Mouse (Mus musculus) ovary, adult 18-20 months (tissue): ENCODE measurements at regions not wholly inside any gene's neighbourhood (a gene's known extent, or its start where the extent isn't known, plus 50 kb on each side); places are given as distances from the start of the nearest gene placed in this dataset.
"Not testable (repeated sequence)": the region's sequence is repeated elsewhere in the genome, so short reads cannot be mapped to it uniquely, and the experiment has no call there.

Source experiments
- DNase-seq: peaks from one replicate; pipeline ENCODE4 v3.0.0; 2022; ENCODE audit warnings: low spot score, mixed read lengths

- DNase-seq, result no peak
These were observed 560.6 kb downstream of the Nyap2 start for GRCm38 (mm10) chr1:81637357-81637756.

GRCm38 (mm10) chr1:81652990-81653717 is 576.4 kb downstream of the Nyap2 start:
- no peak for DNase-seq

- no peak for DNase-seq
These were observed 571.7 kb upstream of the Gm9747 start for GRCm38 (mm10) chr1:81661245-81661644.

GRCm38 (mm10) chr1:81671142-81671541 is 561.8 kb upstream of the Gm9747 start:
- no peak for DNase-seq

- DNase-seq, result no peak
These were observed 561.2 kb upstream of the Gm9747 start for GRCm38 (mm10) chr1:81671725-81672124.

- DNase-seq, result no peak
These were observed 557.2 kb upstream of the Gm9747 start for GRCm38 (mm10) chr1:81675576-81676342.

GRCm38 (mm10) chr1:81677768-81678400 is 555.0 kb upstream of the Gm9747 start:
- DNase-seq, result no peak

GRCm38 (mm10) chr1:81696129-81696528 is 536.8 kb upstream of the Gm9747 start:
- no peak for DNase-seq

GRCm38 (mm10) chr1:81709169-81709568 is 523.7 kb upstream of the Gm9747 start:
- no peak for DNase-seq

GRCm38 (mm10) chr1:81717091-81717490 is 515.8 kb upstream of the Gm9747 start:
- DNase-seq, result no peak

- no peak for DNase-seq
These were observed 514.7 kb upstream of the Gm9747 start for GRCm38 (mm10) chr1:81718233-81718632.

GRCm38 (mm10) chr1:81724859-81725258 is 508.1 kb upstream of the Gm9747 start:
- DNase-seq, result no peak

- DNase-seq, result no peak
These were observed 506.4 kb upstream of the Gm9747 start for GRCm38 (mm10) chr1:81726268-81727132.

GRCm38 (mm10) chr1:81737111-81737833 is 495.6 kb upstream of the Gm9747 start:
- DNase-seq, result no peak

GRCm38 (mm10) chr1:81738384-81738783 is 494.5 kb upstream of the Gm9747 start:
- DNase-seq, result no peak

GRCm38 (mm10) chr1:81739392-81739791 is 493.5 kb upstream of the Gm9747 start:
- no peak for DNase-seq

GRCm38 (mm10) chr1:81739981-81740380 is 492.9 kb upstream of the Gm9747 start:
- no peak for DNase-seq

- not testable (repeated sequence) for DNase-seq
These were observed 491.0 kb upstream of the Gm9747 start for GRCm38 (mm10) chr1:81741882-81742281.

- DNase-seq, result peak; percentile 12
These were observed 488.4 kb upstream of the Gm9747 start for GRCm38 (mm10) chr1:81744524-81744923.

- no peak for DNase-seq
These were observed 487.6 kb upstream of the Gm9747 start for GRCm38 (mm10) chr1:81745024-81745960.
